Mouse (Mus musculus) MEL (cell line): Measurements from ENCODE around the gene Comp. TPM values are rescaled to one million over a fixed set of nuclear protein-coding genes. Genes with fewer than 3 reads are reported as not detected.

ENCODE experiments used
- DNase-seq: peaks from one replicate; pipeline ENCODE4 v3.0.0; 2011; ENCODE audit warnings: low read depth, low spot score
- H3K27ac ChIP-seq: 2 replicates; pipeline ENCODE4 v1.5.1; 2012; ENCODE audit warnings: low read depth, mild to moderate bottlenecking, control low read depth, low read length, moderate library complexity; ENCODE audit not compliant: control insufficient read depth
- H3K27me3 ChIP-seq, 2 experiments: fragments of 150-350 bp in 1 of 2; sonication (generic) in 1 of 2; 2 replicates each; pipeline ENCODE4 v1.6.1; 2012; ENCODE audit warnings: low read length in 2 of 2, mild to moderate bottlenecking in 2 of 2, improper control_type of control experiment in 1 of 2, moderate library complexity in 1 of 2; ENCODE audit not compliant: insufficient read depth in 2 of 2, control insufficient read depth in 1 of 2
- H3K36me3 ChIP-seq, 2 experiments: 2 replicates each; pipeline ENCODE4 v1.6.1; 2012 to 2014; ENCODE audit warnings: low read length in 2 of 2, improper control_type of control experiment in 1 of 2, inconsistent platforms in 1 of 2, mild to moderate bottlenecking in 1 of 2; ENCODE audit not compliant: insufficient read depth in 2 of 2, control insufficient read depth in 1 of 2
- H3K4me1 ChIP-seq, 2 experiments: fragments of 150-350 bp in 1 of 2; sonication (generic) in 1 of 2; 2 replicates each; pipeline ENCODE4 v1.6.1; 2012; ENCODE audit warnings: low read length in 2 of 2, improper control_type of control experiment in 1 of 2, mild to moderate bottlenecking in 1 of 2; ENCODE audit not compliant: insufficient read depth in 2 of 2, control insufficient read depth in 1 of 2
- H3K4me3 ChIP-seq, 2 experiments: fragments of 150-350 bp in 1 of 2; sonication (generic) in 1 of 2; 2 replicates each; pipeline ENCODE4 v1.5.1; 2012; ENCODE audit warnings: low read depth in 2 of 2, low read length in 2 of 2, mild to moderate bottlenecking in 2 of 2, moderate library complexity in 2 of 2, control low read depth in 1 of 2, improper control_type of control experiment in 1 of 2; ENCODE audit not compliant: control insufficient read depth in 1 of 2, insufficient read depth in 1 of 2
- H3K79me2 ChIP-seq: 2 replicates; pipeline ENCODE4 v1.6.1; 2012; ENCODE audit warnings: mild to moderate bottlenecking, low read length, moderate library complexity; ENCODE audit not compliant: control insufficient read depth, poor library complexity, insufficient read depth
- H3K9ac ChIP-seq: 2 replicates; pipeline ENCODE4 v1.6.1; 2012; ENCODE audit warnings: low read depth, mild to moderate bottlenecking, control low read depth, low read length, moderate library complexity; ENCODE audit not compliant: control insufficient read depth, poor library complexity, severe bottlenecking
- H3K9me3 ChIP-seq: fragments of 150-350 bp; sonication (generic); replicated peaks from 2 replicates; pipeline ENCODE4 v1.6.1; 2012; ENCODE audit warnings: mild to moderate bottlenecking, low read length, improper control_type of control experiment, moderate library complexity; ENCODE audit not compliant: insufficient read depth
- CTCF ChIP-seq, 3 experiments: IDR thresholded peaks in 2 of 3; conservative IDR thresholded peaks in 1 of 3; 2 replicates each; pipeline ENCODE4 v1.5.1; 2011 to 2012; ENCODE audit warnings: low read length in 3 of 3, low read depth in 2 of 3, mild to moderate bottlenecking in 2 of 3, improper control_type of control experiment in 1 of 3, inconsistent platforms in 1 of 3, mixed read lengths in 1 of 3, moderate library complexity in 1 of 3; ENCODE audit not compliant: control insufficient read depth in 1 of 3, insufficient read depth in 1 of 3, poor library complexity in 1 of 3, severe bottlenecking in 1 of 3
- E2F4 ChIP-seq: IDR thresholded peaks from 2 replicates; pipeline ENCODE4 v1.6.1; 2011; ENCODE audit warnings: low read depth, low read length, improper control_type of control experiment, borderline replicate concordance
- ELF1 ChIP-seq: IDR thresholded peaks from 2 replicates; pipeline ENCODE4 v1.6.1; 2014; ENCODE audit warnings: low read depth, mild to moderate bottlenecking, inconsistent platforms, low read length, improper control_type of control experiment, moderate library complexity
- EP300 ChIP-seq, 2 experiments: IDR thresholded peaks; 2 replicates each; pipeline ENCODE4 v1.6.1; 2011; ENCODE audit warnings: improper control_type of control experiment in 2 of 2, low read length in 2 of 2, low read depth in 1 of 2, mild to moderate bottlenecking in 1 of 2
- ETS1 ChIP-seq: IDR thresholded peaks from 2 replicates; pipeline ENCODE4 v1.6.1; 2012; ENCODE audit warnings: low read depth, mild to moderate bottlenecking, inconsistent platforms, low read length, improper control_type of control experiment, moderate library complexity
- GABPA ChIP-seq: IDR thresholded peaks from 2 replicates; pipeline ENCODE4 v1.6.1; 2012; ENCODE audit warnings: low read depth, mild to moderate bottlenecking, inconsistent platforms, low read length, improper control_type of control experiment, moderate library complexity
- GATA1 ChIP-seq: IDR thresholded peaks from 2 replicates; pipeline ENCODE4 v1.6.1; 2011; ENCODE audit warnings: low read depth, low read length, improper control_type of control experiment
- HCFC1 ChIP-seq: IDR thresholded peaks from 2 replicates; pipeline ENCODE4 v1.6.1; 2012; ENCODE audit warnings: low read depth, mild to moderate bottlenecking, inconsistent platforms, low read length, improper control_type of control experiment, moderate library complexity
- KAT2A ChIP-seq: conservative IDR thresholded peaks from 2 replicates; pipeline ENCODE4 v1.6.1; 2012; ENCODE audit warnings: low read depth, low read length, improper control_type of control experiment, inconsistent platforms
- MAFK ChIP-seq: IDR thresholded peaks from 2 replicates; pipeline ENCODE4 v1.6.1; 2011; ENCODE audit warnings: low read depth, mild to moderate bottlenecking, low read length, improper control_type of control experiment, borderline replicate concordance
- MAZ ChIP-seq: IDR thresholded peaks from 2 replicates; pipeline ENCODE4 v1.6.1; 2012; ENCODE audit warnings: low read depth, mild to moderate bottlenecking, inconsistent platforms, low read length, improper control_type of control experiment
- MEF2A ChIP-seq: IDR thresholded peaks from 2 replicates; pipeline ENCODE4 v1.6.1; 2014; ENCODE audit warnings: low read depth, mild to moderate bottlenecking, inconsistent platforms, low read length, improper control_type of control experiment; ENCODE audit not compliant: poor library complexity, insufficient replicate concordance, severe bottlenecking; ENCODE audit errors: extremely low read depth
- MYB ChIP-seq: IDR thresholded peaks from 2 replicates; pipeline ENCODE4 v1.6.1; 2011; ENCODE audit warnings: mild to moderate bottlenecking, low read depth, low read length, improper control_type of control experiment
- MYC ChIP-seq: IDR thresholded peaks from 2 replicates; pipeline ENCODE4 v1.6.1; 2011; ENCODE audit warnings: low read depth, mild to moderate bottlenecking, low read length, improper control_type of control experiment, moderate library complexity
- NELFE ChIP-seq: IDR thresholded peaks from 2 replicates; pipeline ENCODE4 v1.6.1; 2011; ENCODE audit warnings: low read depth, low read length, improper control_type of control experiment
- NRF1 ChIP-seq: IDR thresholded peaks from 2 replicates; pipeline ENCODE4 v1.6.1; 2014; ENCODE audit warnings: low read depth, mild to moderate bottlenecking, inconsistent platforms, low read length, improper control_type of control experiment, moderate library complexity; ENCODE audit not compliant: poor library complexity, insufficient read depth, severe bottlenecking
- POLR2AphosphoS5 ChIP-seq: IDR thresholded peaks from 2 replicates; pipeline ENCODE4 v1.6.1; 2012; ENCODE audit warnings: low read depth, borderline replicate concordance, mild to moderate bottlenecking, inconsistent platforms, low read length, moderate library complexity, mixed read lengths
- RAD21 ChIP-seq: IDR thresholded peaks from 2 replicates; pipeline ENCODE4 v1.6.1; 2011; ENCODE audit warnings: mild to moderate bottlenecking, low read depth, low read length, improper control_type of control experiment
- SMC3 ChIP-seq: IDR thresholded peaks from 2 replicates; pipeline ENCODE4 v1.6.1; 2011; ENCODE audit warnings: low read depth, low read length, improper control_type of control experiment
- TAL1 ChIP-seq: IDR thresholded peaks from 2 replicates; pipeline ENCODE4 v1.6.1; 2012; ENCODE audit warnings: mild to moderate bottlenecking, inconsistent platforms, low read length, moderate library complexity, mixed read lengths
- TBP ChIP-seq: IDR thresholded peaks from 2 replicates; pipeline ENCODE4 v1.8.0; 2011; ENCODE audit warnings: low read depth, low read length, improper control_type of control experiment
- TCF12 ChIP-seq: IDR thresholded peaks from 2 replicates; pipeline ENCODE4 v1.6.1; 2014; ENCODE audit warnings: low read depth, mild to moderate bottlenecking, inconsistent platforms, low read length, improper control_type of control experiment, moderate library complexity
- UBTF ChIP-seq: IDR thresholded peaks from 2 replicates; pipeline ENCODE4 v1.6.1; 2012; ENCODE audit warnings: low read depth, mild to moderate bottlenecking, inconsistent platforms, low read length, improper control_type of control experiment, moderate library complexity, borderline replicate concordance; ENCODE audit not compliant: insufficient read depth
- USF1 ChIP-seq: IDR thresholded peaks from 2 replicates; pipeline ENCODE4 v1.6.1; 2014; ENCODE audit warnings: low read depth, mild to moderate bottlenecking, inconsistent platforms, low read length, improper control_type of control experiment, moderate library complexity
- USF2 ChIP-seq, 2 experiments: IDR thresholded peaks; 2 replicates each; pipeline ENCODE4 v1.6.1; 2011 to 2012; ENCODE audit warnings: improper control_type of control experiment in 2 of 2, low read length in 2 of 2, borderline replicate concordance in 1 of 2, inconsistent platforms in 1 of 2, low read depth in 1 of 2, mild to moderate bottlenecking in 1 of 2; ENCODE audit not compliant: insufficient read depth in 1 of 2
- ZC3H11A ChIP-seq: IDR thresholded peaks from 2 replicates; pipeline ENCODE4 v1.6.1; 2012; ENCODE audit warnings: low read depth, mild to moderate bottlenecking, inconsistent platforms, low read length, improper control_type of control experiment
- ZKSCAN1 ChIP-seq: IDR thresholded peaks from 2 replicates; pipeline ENCODE4 v1.6.1; 2012; ENCODE audit warnings: low read depth, mild to moderate bottlenecking, inconsistent platforms, low read length, improper control_type of control experiment, moderate library complexity
- ZNF384 ChIP-seq: IDR thresholded peaks from 2 replicates; pipeline ENCODE4 v1.6.1; 2012; ENCODE audit warnings: low read depth, mild to moderate bottlenecking, inconsistent platforms, low read length, improper control_type of control experiment
- polyA plus RNA-seq, 2 experiments: library from polyadenylated mRNA; stranded (reverse) in 1 of 2; unstranded in 1 of 2; fragments of >175 nt in 1 of 2; fragments of >200 nt in 1 of 2; gene quantifications; 2 replicates each; pipeline versions ENCODE4 v1.2.1 to v1.2.4; 2012; ENCODE audit warnings: low replicate concordance in 2 of 2, low read depth in 1 of 2; ENCODE audit not compliant: insufficient read length in 2 of 2, insufficient read depth in 1 of 2, missing spikeins in 1 of 2
- total RNA-seq: library from RNA; depleted of rRNA; stranded (reverse); fragments of 300-350 nt; gene quantifications from 2 replicates; pipeline ENCODE4 v1.2.3, GENCODE M21; 2012

The Comp gene
- total and polyA plus RNA-seq, 3 experiments, result 0.54 TPM; not detected in 2

- Histone ChIP-seq H3K79me2 (no peaks in the 10 kb centered on the region; the same call in 1 of the 2 replicates), H3K36me3 (peaks cover 0 to 10% of the 10 kb centered on the region in 2 experiments; a peak in 3 of 4 replicates), H3K9me3 (no peaks in the 10 kb centered on the region), H3K9ac (no peak overlapping the region), H3K4me1 (peaks cover 15 to 35% of the 10 kb centered on the region in 2 experiments), H3K4me3 (no peak overlapping the region), H3K27ac (no peak overlapping the region), H3K27me3 (no peaks in the 10 kb centered on the region)
- DNase-seq, result peak; percentile 73
- TF ChIP-seq MAZ, result no peak
- TF ChIP-seq MEF2A, result no peak
- TF ChIP-seq ZNF384, result no peak
- TF ChIP-seq MYB, result no peak
- no peak for TF ChIP-seq POLR2AphosphoS5
- TF ChIP-seq EP300 (IDR thresholded peaks at IDR 0.05; ENCODE audit: low read depth in 1 of 2, low read length in 2 of 2), result peak; percentile 10 to 35; a peak in 1 of 4 replicates
- no peak for TF ChIP-seq NELFE
- TF ChIP-seq HCFC1, result no peak
- TF ChIP-seq MAFK, result no peak
- TF ChIP-seq GATA1, result 0 out of 2 replicates have a peak, but pooled peaks have one; percentile 43
- no peak for TF ChIP-seq SMC3
- TF ChIP-seq KAT2A, result no peak
- peak; percentile 44; the same call in 1 of the 2 replicates for TF ChIP-seq ETS1
- TF ChIP-seq USF1, result no peak
- no peak for TF ChIP-seq ELF1
- no peak for TF ChIP-seq UBTF
- TF ChIP-seq ZKSCAN1, result no peak
- TF ChIP-seq TCF12, result no peak
- TF ChIP-seq RAD21, result no peak
- peak; percentile 77 for TF ChIP-seq TAL1
- TF ChIP-seq CTCF (IDR thresholded peaks at IDR 0.05 in 2 of 3, conservative IDR thresholded peaks at IDR 0.05 in 1 of 3; ENCODE audit: control insufficient read depth in 1 of 3, insufficient read depth in 1 of 3, low read depth in 2 of 3, low read length in 3 of 3, poor library complexity in 1 of 3, severe bottlenecking in 1 of 3), result no peak
- TF ChIP-seq ZC3H11A, result no peak
- TF ChIP-seq GABPA, result no peak
- no peak for TF ChIP-seq TBP
- no peak for TF ChIP-seq NRF1
- TF ChIP-seq MYC, result no peak
- TF ChIP-seq USF2 (IDR thresholded peaks at IDR 0.05; ENCODE audit: borderline replicate concordance in 1 of 2, insufficient read depth in 1 of 2, low read depth in 1 of 2, low read length in 2 of 2), result no peak
- TF ChIP-seq E2F4, result no peak
Measured at GRCm38 (mm10) chr8:70422722-70423121, 49.4 kb downstream of the Comp start.
